In the genomic region with DNA sequence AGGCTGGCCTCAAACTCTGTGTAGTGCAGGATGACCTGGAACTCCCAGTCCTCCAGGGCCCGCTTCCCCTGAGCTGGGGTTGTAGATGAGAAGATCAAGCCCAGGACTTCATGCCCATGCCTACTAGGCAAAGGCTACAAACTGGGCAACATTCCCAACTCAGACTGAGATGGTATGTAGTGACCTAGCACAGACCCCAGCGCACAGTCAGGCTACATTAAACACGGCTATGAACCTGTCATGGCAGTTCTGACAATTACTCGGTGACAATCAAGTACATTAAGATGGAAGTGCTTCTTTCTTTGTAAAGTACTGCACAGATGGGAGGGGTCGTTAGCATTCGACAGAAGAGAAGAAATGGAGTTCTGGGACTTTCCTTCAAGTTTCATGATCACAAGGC, we compare ENCODE assay signal across 15 mouse cellular contexts.
"Had no signal": no experiment of that assay in that cellular context is flagged by ENCODE, and none has a peak within 500 bp of the region (broad histone marks: within the 10 kb centered on the region; RNA-seq: fewer than 3 reads in every experiment).

No protein-coding gene starts in this region.

- H3K9ac ChIP-seq: neural tube, embryonic 13.5 days; neural tube, embryonic 15.5 days; stomach, embryonic 15.5 days had no signal

- H3K4me2 ChIP-seq: neural tube, embryonic 13.5 days; neural tube, embryonic 15.5 days; stomach, embryonic 15.5 days had no signal

- H3K9me3 ChIP-seq: neural tube, embryonic 13.5 days; neural tube, embryonic 15.5 days; stomach, embryonic 15.5 days had no signal

- DNase-seq: retina, postnatal 1 day; right cerebral cortex, adult 18-20 months; right cerebral cortex, postnatal 14 days; right cerebral cortex, postnatal 25 days; right cerebral cortex, postnatal 4 days; spleen, adult 18-20 months; thymus, adult 18-20 months; thymus, adult 2 months; thymus, postnatal 14 days; thymus, postnatal 25 days; thymus, postnatal 36 days; thymus, postnatal 4 days had no signal

- H3K27ac ChIP-seq: neural tube, embryonic 13.5 days; neural tube, embryonic 15.5 days had no signal

- H3K27me3 ChIP-seq: neural tube, embryonic 13.5 days; neural tube, embryonic 15.5 days; stomach, embryonic 15.5 days had no signal

- H3K36me3 ChIP-seq: neural tube, embryonic 13.5 days; neural tube, embryonic 15.5 days; stomach, embryonic 15.5 days had no signal

- H3K4me3 ChIP-seq: neural tube, embryonic 13.5 days; neural tube, embryonic 15.5 days; stomach, embryonic 15.5 days had no signal
